Mouse (Mus musculus): ENCODE measurements around the gene Mad2l1bp. TPM values are rescaled to one million over a fixed set of nuclear protein-coding genes. Genes with fewer than 3 reads are reported as not detected.

The Mad2l1bp gene
- total RNA-seq, 2 experiments from 2014 or later: 11.9 to 13.3 TPM

- DNase-seq (ENCODE audit: low spot score in 2 of 2): no peak
Measured at GRCm38 (mm10) chr17:46115489-46115888, 37.9 kb downstream of the Mad2l1bp start.

GRCm38 (mm10) chr17:46110402-46111289, 42.7 kb downstream of the Mad2l1bp start, which contains the start of gene Mrps18a:
Gene Mrps18a, plus strand, starts transcription at chr17:46110986.
- peak; percentile 81 to 82 for DNase-seq (ENCODE audit: low spot score in 2 of 2)

GRCm38 (mm10) chr17:46108286-46108685, 45.1 kb downstream of the Mad2l1bp start:
- DNase-seq (ENCODE audit: low spot score in 2 of 2): no peak

DNA sequence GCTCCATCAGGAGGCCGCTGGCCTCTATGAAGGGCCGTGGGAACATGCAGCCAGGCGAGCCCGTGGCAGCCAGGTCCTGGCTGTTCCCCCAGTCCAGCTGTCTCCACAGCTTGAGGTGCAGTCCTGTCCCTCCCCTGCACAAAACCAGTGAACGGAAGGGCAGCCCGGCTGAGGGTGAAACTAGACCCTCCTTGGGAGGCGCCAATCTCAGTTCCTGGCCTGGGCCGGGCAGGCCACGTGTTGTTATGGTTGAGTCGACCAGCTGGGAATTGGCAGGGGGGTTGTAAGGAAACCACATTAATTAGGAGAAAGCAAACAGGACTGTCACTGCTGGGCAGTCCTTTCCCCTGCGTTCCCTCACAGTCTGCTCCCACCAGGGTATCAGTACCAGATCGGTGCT, 48.9 kb downstream of the Mad2l1bp start:
- no peak for DNase-seq (ENCODE audit: low spot score in 2 of 2)

DNA sequence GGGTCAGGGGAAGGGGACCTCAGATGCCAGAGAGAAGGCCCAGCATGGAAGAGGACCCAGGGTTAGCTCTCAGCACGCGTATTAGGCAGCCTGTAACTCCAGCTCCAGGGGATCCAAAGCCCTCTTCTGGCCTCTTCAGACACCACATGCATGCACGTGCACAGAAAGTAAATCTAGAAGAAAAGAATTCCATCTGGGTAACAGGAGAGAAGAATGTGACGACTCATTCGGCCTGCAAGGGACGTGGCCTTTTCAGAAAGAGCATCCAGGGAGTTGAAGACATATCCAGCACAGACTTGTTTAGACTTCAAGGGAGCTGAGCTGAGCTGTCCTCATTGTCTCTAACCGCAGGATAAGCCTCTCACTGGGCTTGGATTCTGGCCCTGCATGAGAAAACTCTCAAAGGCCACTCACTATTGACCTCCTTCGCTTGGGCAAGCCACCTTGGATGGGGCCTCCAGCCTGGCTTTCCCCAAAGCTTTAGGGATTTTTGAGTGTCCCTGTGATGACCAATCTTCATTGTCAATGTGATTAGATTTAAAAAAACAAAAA, 50.7 kb downstream of the Mad2l1bp start:
- DNase-seq (ENCODE audit: low spot score in 2 of 2): no peak

DNA sequence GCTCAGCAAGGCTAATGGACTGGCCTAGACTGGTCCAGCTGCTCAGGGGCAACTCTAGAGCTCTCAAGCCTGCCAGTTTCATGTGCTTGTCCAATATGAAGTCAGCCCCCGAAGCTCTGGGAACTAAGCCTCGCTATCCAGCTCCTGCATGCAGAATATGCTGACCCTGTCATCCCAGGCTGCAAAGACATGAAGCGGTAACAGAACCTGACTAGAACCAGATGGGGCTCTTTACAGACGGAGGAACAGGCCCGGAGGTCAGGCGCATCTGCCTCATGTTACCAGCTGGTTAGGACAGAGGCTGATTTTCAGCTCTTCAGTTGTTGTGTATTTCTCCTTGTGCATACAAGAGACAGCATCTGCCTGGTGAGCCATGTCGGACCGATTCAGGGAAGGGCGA, 51.4 kb downstream of the Mad2l1bp start:
- DNase-seq (ENCODE audit: low spot score in 2 of 2): no peak

GRCm38 (mm10) chr17:46098525-46098924, 54.8 kb downstream of the Mad2l1bp start:
- DNase-seq (ENCODE audit: low spot score in 2 of 2): no peak

Other genes starting within 250 kb of the Mad2l1bp start
- gene Vegfa, start 121.2 kb downstream of the Mad2l1bp start, total RNA-seq (2021): 100 to 1,000 TPM; 416 to 698 TPM
- gene Mrps18a, start 42.6 kb downstream of the Mad2l1bp start, total RNA-seq (2021): 100 to 1,000 TPM in 1 of 2 experiments, 10 to 100 TPM in 1; 99.5 to 100 TPM
- gene Rsph9, start 9.3 kb downstream of the Mad2l1bp start, total RNA-seq (2021): 10 to 100 TPM in 1 of 2 experiments, 1 to 10 TPM in 1; 8.5 to 12.2 TPM
- 10 to 100 TPM; 75.8 to 79.5 TPM for gene Gtpbp2, start 7.5 kb upstream of the Mad2l1bp start, total RNA-seq (2021)
- 10 to 100 TPM; 20.4 to 45.3 TPM for gene Polh, start 49.1 kb upstream of the Mad2l1bp start, total RNA-seq (2021)
- gene Xpo5, start 49.2 kb upstream of the Mad2l1bp start, total RNA-seq (2021): 10 to 100 TPM; 45.7 to 85.4 TPM
- 100 to 1,000 TPM in 1 of 2 experiments, 10 to 100 TPM in 1; 68.6 to 122 TPM for gene Polr1c, start 94.5 kb upstream of the Mad2l1bp start, total RNA-seq (2021)
- gene Yipf3, start 94.5 kb upstream of the Mad2l1bp start, total RNA-seq (2021): 100 to 1,000 TPM; 121 to 185 TPM
- 1 to 10 TPM; 6.0 to 7.9 TPM for gene Lrrc73, start 100.0 kb upstream of the Mad2l1bp start, total RNA-seq (2021)
- gene Tjap1, start 129.5 kb upstream of the Mad2l1bp start, total RNA-seq (2021): 10 to 100 TPM; 41.5 to 52.9 TPM
- gene Dlk2, start 143.9 kb upstream of the Mad2l1bp start, total RNA-seq (2021): under 1 TPM in 1 of 2 experiments, not detected in 1; 0.23 TPM
- gene Abcc10, start 174.8 kb upstream of the Mad2l1bp start, total RNA-seq (2021): 1 to 10 TPM; 6.8 to 7.0 TPM
- 10 to 100 TPM; 18.9 to 25.9 TPM for gene Zfp318, start 230.2 kb upstream of the Mad2l1bp start, total RNA-seq (2021)

Data from adrenal gland, adult 18-20 months (tissue).